Mouse (Mus musculus) MEL (cell line): ENCODE data around the gene Antxr1. TPM values are rescaled to one million over a fixed set of nuclear protein-coding genes. Genes with fewer than 3 reads are reported as not detected.

Experiments
- DNase-seq: peaks from one replicate; pipeline ENCODE4 v3.0.0; 2011; ENCODE audit warnings: low read depth, low spot score
- H3K27ac ChIP-seq: 2 replicates; pipeline ENCODE4 v1.5.1; 2012; ENCODE audit warnings: low read depth, mild to moderate bottlenecking, control low read depth, low read length, moderate library complexity; ENCODE audit not compliant: control insufficient read depth
- H3K27me3 ChIP-seq, 2 experiments: fragments of 150-350 bp in 1 of 2; sonication (generic) in 1 of 2; 2 replicates each; pipeline ENCODE4 v1.6.1; 2012; ENCODE audit warnings: low read length in 2 of 2, mild to moderate bottlenecking in 2 of 2, improper control_type of control experiment in 1 of 2, moderate library complexity in 1 of 2; ENCODE audit not compliant: insufficient read depth in 2 of 2, control insufficient read depth in 1 of 2
- H3K36me3 ChIP-seq, 2 experiments: 2 replicates each; pipeline ENCODE4 v1.6.1; 2012 to 2014; ENCODE audit warnings: low read length in 2 of 2, improper control_type of control experiment in 1 of 2, inconsistent platforms in 1 of 2, mild to moderate bottlenecking in 1 of 2; ENCODE audit not compliant: insufficient read depth in 2 of 2, control insufficient read depth in 1 of 2
- H3K4me1 ChIP-seq, 2 experiments: fragments of 150-350 bp in 1 of 2; sonication (generic) in 1 of 2; 2 replicates each; pipeline ENCODE4 v1.6.1; 2012; ENCODE audit warnings: low read length in 2 of 2, improper control_type of control experiment in 1 of 2, mild to moderate bottlenecking in 1 of 2; ENCODE audit not compliant: insufficient read depth in 2 of 2, control insufficient read depth in 1 of 2
- H3K4me3 ChIP-seq, 2 experiments: fragments of 150-350 bp in 1 of 2; sonication (generic) in 1 of 2; 2 replicates each; pipeline ENCODE4 v1.5.1; 2012; ENCODE audit warnings: low read depth in 2 of 2, low read length in 2 of 2, mild to moderate bottlenecking in 2 of 2, moderate library complexity in 2 of 2, control low read depth in 1 of 2, improper control_type of control experiment in 1 of 2; ENCODE audit not compliant: control insufficient read depth in 1 of 2, insufficient read depth in 1 of 2
- H3K79me2 ChIP-seq: 2 replicates; pipeline ENCODE4 v1.6.1; 2012; ENCODE audit warnings: mild to moderate bottlenecking, low read length, moderate library complexity; ENCODE audit not compliant: control insufficient read depth, poor library complexity, insufficient read depth
- H3K9ac ChIP-seq: 2 replicates; pipeline ENCODE4 v1.6.1; 2012; ENCODE audit warnings: low read depth, mild to moderate bottlenecking, control low read depth, low read length, moderate library complexity; ENCODE audit not compliant: control insufficient read depth, poor library complexity, severe bottlenecking
- H3K9me3 ChIP-seq: fragments of 150-350 bp; sonication (generic); replicated peaks from 2 replicates; pipeline ENCODE4 v1.6.1; 2012; ENCODE audit warnings: mild to moderate bottlenecking, low read length, improper control_type of control experiment, moderate library complexity; ENCODE audit not compliant: insufficient read depth
- BHLHE40 ChIP-seq: IDR thresholded peaks from 2 replicates; pipeline ENCODE4 v1.6.1; 2012; ENCODE audit warnings: low read depth, mild to moderate bottlenecking, inconsistent platforms, low read length, improper control_type of control experiment, borderline replicate concordance
- CHD1 ChIP-seq: IDR thresholded peaks from 2 replicates; pipeline ENCODE4 v1.6.1; 2012; ENCODE audit warnings: low read depth, mild to moderate bottlenecking, inconsistent platforms, low read length, improper control_type of control experiment
- CTCF ChIP-seq, 3 experiments: IDR thresholded peaks in 2 of 3; conservative IDR thresholded peaks in 1 of 3; 2 replicates each; pipeline ENCODE4 v1.5.1; 2011 to 2012; ENCODE audit warnings: low read length in 3 of 3, low read depth in 2 of 3, mild to moderate bottlenecking in 2 of 3, improper control_type of control experiment in 1 of 3, inconsistent platforms in 1 of 3, mixed read lengths in 1 of 3, moderate library complexity in 1 of 3; ENCODE audit not compliant: control insufficient read depth in 1 of 3, insufficient read depth in 1 of 3, poor library complexity in 1 of 3, severe bottlenecking in 1 of 3
- E2F4 ChIP-seq: IDR thresholded peaks from 2 replicates; pipeline ENCODE4 v1.6.1; 2011; ENCODE audit warnings: low read depth, low read length, improper control_type of control experiment, borderline replicate concordance
- ELF1 ChIP-seq: IDR thresholded peaks from 2 replicates; pipeline ENCODE4 v1.6.1; 2014; ENCODE audit warnings: low read depth, mild to moderate bottlenecking, inconsistent platforms, low read length, improper control_type of control experiment, moderate library complexity
- EP300 ChIP-seq, 2 experiments: IDR thresholded peaks; 2 replicates each; pipeline ENCODE4 v1.6.1; 2011; ENCODE audit warnings: improper control_type of control experiment in 2 of 2, low read length in 2 of 2, low read depth in 1 of 2, mild to moderate bottlenecking in 1 of 2
- GABPA ChIP-seq: IDR thresholded peaks from 2 replicates; pipeline ENCODE4 v1.6.1; 2012; ENCODE audit warnings: low read depth, mild to moderate bottlenecking, inconsistent platforms, low read length, improper control_type of control experiment, moderate library complexity
- HCFC1 ChIP-seq: IDR thresholded peaks from 2 replicates; pipeline ENCODE4 v1.6.1; 2012; ENCODE audit warnings: low read depth, mild to moderate bottlenecking, inconsistent platforms, low read length, improper control_type of control experiment, moderate library complexity
- MAZ ChIP-seq: IDR thresholded peaks from 2 replicates; pipeline ENCODE4 v1.6.1; 2012; ENCODE audit warnings: low read depth, mild to moderate bottlenecking, inconsistent platforms, low read length, improper control_type of control experiment
- MEF2A ChIP-seq: IDR thresholded peaks from 2 replicates; pipeline ENCODE4 v1.6.1; 2014; ENCODE audit warnings: low read depth, mild to moderate bottlenecking, inconsistent platforms, low read length, improper control_type of control experiment; ENCODE audit not compliant: poor library complexity, insufficient replicate concordance, severe bottlenecking; ENCODE audit errors: extremely low read depth
- MXI1 ChIP-seq: IDR thresholded peaks from 2 replicates; pipeline ENCODE4 v1.6.1; 2011; ENCODE audit warnings: mild to moderate bottlenecking, low read depth, low read length, improper control_type of control experiment
- MYC ChIP-seq: IDR thresholded peaks from 2 replicates; pipeline ENCODE4 v1.6.1; 2011; ENCODE audit warnings: low read depth, mild to moderate bottlenecking, low read length, improper control_type of control experiment, moderate library complexity
- NELFE ChIP-seq: IDR thresholded peaks from 2 replicates; pipeline ENCODE4 v1.6.1; 2011; ENCODE audit warnings: low read depth, low read length, improper control_type of control experiment
- NRF1 ChIP-seq: IDR thresholded peaks from 2 replicates; pipeline ENCODE4 v1.6.1; 2014; ENCODE audit warnings: low read depth, mild to moderate bottlenecking, inconsistent platforms, low read length, improper control_type of control experiment, moderate library complexity; ENCODE audit not compliant: poor library complexity, insufficient read depth, severe bottlenecking
- POLR2AphosphoS5 ChIP-seq: IDR thresholded peaks from 2 replicates; pipeline ENCODE4 v1.6.1; 2012; ENCODE audit warnings: low read depth, borderline replicate concordance, mild to moderate bottlenecking, inconsistent platforms, low read length, moderate library complexity, mixed read lengths
- RCOR1 ChIP-seq: IDR thresholded peaks from 2 replicates; pipeline ENCODE4 v1.6.1; 2012; ENCODE audit warnings: low read depth, mild to moderate bottlenecking, inconsistent platforms, low read length, improper control_type of control experiment
- TAL1 ChIP-seq: IDR thresholded peaks from 2 replicates; pipeline ENCODE4 v1.6.1; 2012; ENCODE audit warnings: mild to moderate bottlenecking, inconsistent platforms, low read length, moderate library complexity, mixed read lengths
- TCF12 ChIP-seq: IDR thresholded peaks from 2 replicates; pipeline ENCODE4 v1.6.1; 2014; ENCODE audit warnings: low read depth, mild to moderate bottlenecking, inconsistent platforms, low read length, improper control_type of control experiment, moderate library complexity
- UBTF ChIP-seq: IDR thresholded peaks from 2 replicates; pipeline ENCODE4 v1.6.1; 2012; ENCODE audit warnings: low read depth, mild to moderate bottlenecking, inconsistent platforms, low read length, improper control_type of control experiment, moderate library complexity, borderline replicate concordance; ENCODE audit not compliant: insufficient read depth
- USF2 ChIP-seq, 2 experiments: IDR thresholded peaks; 2 replicates each; pipeline ENCODE4 v1.6.1; 2011 to 2012; ENCODE audit warnings: improper control_type of control experiment in 2 of 2, low read length in 2 of 2, borderline replicate concordance in 1 of 2, inconsistent platforms in 1 of 2, low read depth in 1 of 2, mild to moderate bottlenecking in 1 of 2; ENCODE audit not compliant: insufficient read depth in 1 of 2
- ZKSCAN1 ChIP-seq: IDR thresholded peaks from 2 replicates; pipeline ENCODE4 v1.6.1; 2012; ENCODE audit warnings: low read depth, mild to moderate bottlenecking, inconsistent platforms, low read length, improper control_type of control experiment, moderate library complexity
- polyA plus RNA-seq, 2 experiments: library from polyadenylated mRNA; stranded (reverse) in 1 of 2; unstranded in 1 of 2; fragments of >175 nt in 1 of 2; fragments of >200 nt in 1 of 2; gene quantifications; 2 replicates each; pipeline versions ENCODE4 v1.2.1 to v1.2.4; 2012; ENCODE audit warnings: low replicate concordance in 2 of 2, low read depth in 1 of 2; ENCODE audit not compliant: insufficient read length in 2 of 2, insufficient read depth in 1 of 2, missing spikeins in 1 of 2
- total RNA-seq: library from RNA; depleted of rRNA; stranded (reverse); fragments of 300-350 nt; gene quantifications from 2 replicates; pipeline ENCODE4 v1.2.3, GENCODE M21; 2012

Gene Antxr1
- total and polyA plus RNA-seq, 3 experiments, result 0.10 TPM; not detected in 2

GRCm38 (mm10) chr6:87119066-87119837, 216.4 kb downstream of the Antxr1 start:
- H3K27ac ChIP-seq, result no peak overlapping the region
- no peaks in the 10 kb centered on the region for H3K36me3 ChIP-seq
- peaks cover 10 to 21% of the 10 kb centered on the region in 2 experiments for H3K27me3 ChIP-seq
- no peak for TF ChIP-seq ELF1
- no peak for TF ChIP-seq NRF1
- H3K9me3 ChIP-seq, result no peaks in the 10 kb centered on the region
- no peak overlapping the region for H3K4me3 ChIP-seq
- no peak overlapping the region for H3K9ac ChIP-seq
- H3K79me2 ChIP-seq, result no peaks in the 10 kb centered on the region
- H3K4me1 ChIP-seq, result no peaks in the 10 kb centered on the region
- DNase-seq, result no peak

GRCm38 (mm10) chr6:87116596-87116995, 219.0 kb downstream of the Antxr1 start:
- no peaks in the 10 kb centered on the region for H3K4me1 ChIP-seq
- no peaks in the 10 kb centered on the region for H3K79me2 ChIP-seq
- no peak overlapping the region for H3K4me3 ChIP-seq
- TF ChIP-seq EP300 (IDR thresholded peaks at IDR 0.05; ENCODE audit: low read depth in 1 of 2, low read length in 2 of 2), result no peak
- no peak for TF ChIP-seq CTCF (IDR thresholded peaks at IDR 0.05 in 2 of 3, conservative IDR thresholded peaks at IDR 0.05 in 1 of 3; ENCODE audit: control insufficient read depth in 1 of 3, insufficient read depth in 1 of 3, low read depth in 2 of 3, low read length in 3 of 3, poor library complexity in 1 of 3, severe bottlenecking in 1 of 3)
- no peak for TF ChIP-seq USF2 (IDR thresholded peaks at IDR 0.05; ENCODE audit: borderline replicate concordance in 1 of 2, insufficient read depth in 1 of 2, low read depth in 1 of 2, low read length in 2 of 2)
- no peak for TF ChIP-seq MAZ
- no peak for TF ChIP-seq MEF2A
- TF ChIP-seq MYC, result no peak
- TF ChIP-seq GABPA, result no peak
- no peak for TF ChIP-seq TAL1
- TF ChIP-seq CHD1, result no peak
- TF ChIP-seq HCFC1, result no peak
- no peak for TF ChIP-seq TCF12
- TF ChIP-seq POLR2AphosphoS5, result no peak
- TF ChIP-seq BHLHE40, result no peak
- no peak for TF ChIP-seq UBTF
- TF ChIP-seq MXI1, result no peak
- no peak for TF ChIP-seq ZKSCAN1
- no peak for TF ChIP-seq NELFE
- TF ChIP-seq RCOR1, result no peak
- TF ChIP-seq E2F4, result no peak
- H3K27ac ChIP-seq, result no peak overlapping the region
- no peaks in the 10 kb centered on the region for H3K36me3 ChIP-seq
- H3K9ac ChIP-seq, result no peak overlapping the region
- no peaks in the 10 kb centered on the region for H3K9me3 ChIP-seq
- no peak for DNase-seq
- peaks cover 21 to 27% of the 10 kb centered on the region in 2 experiments for H3K27me3 ChIP-seq
